Mouse (Mus musculus) limb, embryonic 12.5 days (tissue): Measurements from ENCODE around the gene Gm3752. TPM values are rescaled to one million over a fixed set of nuclear protein-coding genes. Genes with fewer than 3 reads are reported as not detected.
"Not testable (repeated sequence)": the region's sequence is repeated elsewhere in the genome, so short reads cannot be mapped to it uniquely, and the experiment has no call there.

Experiments
- ATAC-seq: fragments of 200-750 bp; cut with Nextera tagmentation; 2 replicates; pipeline ENCODE4 v1.8.0; 2017; ENCODE audit warnings: low read depth, moderate TSS enrichment; ENCODE audit not compliant: insufficient number of reproducible peaks, insufficient read depth, low FRiP score, low TSS enrichment
- H3K27ac ChIP-seq: fragments of 300-500 bp; sonication (generic); 2 replicates; pipeline ENCODE4 v1.5.1; 2016; ENCODE audit warnings: mild to moderate bottlenecking, moderate library complexity
- H3K27me3 ChIP-seq: fragments of 300-500 bp; sonication (generic); 2 replicates; pipeline ENCODE4 v1.6.1; 2016; ENCODE audit warnings: mild to moderate bottlenecking, moderate library complexity
- H3K36me3 ChIP-seq: fragments of 300-500 bp; sonication (generic); 2 replicates; pipeline ENCODE4 v1.6.1; 2016; ENCODE audit warnings: mild to moderate bottlenecking, moderate library complexity
- H3K4me1 ChIP-seq: fragments of 300-500 bp; sonication (generic); replicated peaks from 2 replicates; pipeline ENCODE4 v1.6.1; 2016
- H3K4me2 ChIP-seq: fragments of 300-500 bp; sonication (generic); 2 replicates; pipeline ENCODE4 v1.6.1; 2016; ENCODE audit warnings: mild to moderate bottlenecking, moderate library complexity
- H3K4me3 ChIP-seq: fragments of 300-500 bp; sonication (generic); replicated peaks from 2 replicates; pipeline ENCODE4 v1.5.1; 2016; ENCODE audit warnings: mild to moderate bottlenecking
- H3K9ac ChIP-seq: fragments of 300-500 bp; sonication (generic); replicated peaks from 2 replicates; pipeline ENCODE4 v1.6.1; 2016; ENCODE audit warnings: mild to moderate bottlenecking, moderate library complexity
- H3K9me3 ChIP-seq: fragments of 300-500 bp; sonication (generic); 2 replicates; pipeline ENCODE4 v1.6.1; 2016; ENCODE audit warnings: mild to moderate bottlenecking, moderate library complexity
- WGBS: fragments of 180-500 bp; shearing (Covaris S2); methylation state at CpG from one replicate; pipeline ENCODE4 v1.1.7; 2016; 5-methylcytosine and 5-hydroxymethylcytosine counted together
- polyA plus RNA-seq: library from polyadenylated mRNA; unstranded; fragments of >200 nt; fragmentation: Nextera tagmentation; extraction: Ambion mirVana; gene quantifications from 2 replicates; pipeline ENCODE4 v1.2.1, GENCODE M21; 2016

Gm3752 gene
- polyA plus RNA-seq: 0.59 and 1.4 TPM in 2 replicates

DNA sequence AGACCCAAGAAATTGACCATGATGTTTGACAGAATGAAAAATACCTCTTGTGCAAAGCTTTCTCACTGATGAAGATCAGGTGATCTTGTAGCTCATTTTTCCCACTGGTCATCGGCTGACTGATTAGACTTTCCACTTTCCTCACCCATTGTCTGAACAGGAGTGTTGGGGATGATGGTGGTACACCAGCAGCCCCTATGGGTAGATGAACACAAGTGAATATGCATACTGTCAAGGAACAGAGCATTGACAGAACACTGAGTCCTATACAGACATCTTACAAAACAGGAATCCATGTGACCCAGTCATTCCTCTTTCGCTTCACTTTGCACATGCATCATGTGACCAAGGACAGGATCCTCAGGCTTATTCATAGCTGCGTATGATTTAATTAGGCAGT lies at the start of gene Gm3752:
Gene Gm3752, minus strand, starts transcription at position 101 of the 400 bp plus-strand sequence.
- not testable (repeated sequence) for H3K4me1 ChIP-seq, H3K27me3 ChIP-seq, ATAC-seq, H3K4me2 ChIP-seq, H3K4me3 ChIP-seq, H3K9me3 ChIP-seq, H3K36me3 ChIP-seq, H3K27ac ChIP-seq, H3K9ac ChIP-seq
- WGBS: 75% methylated on average over 1 of the region's 3 CpGs

DNA sequence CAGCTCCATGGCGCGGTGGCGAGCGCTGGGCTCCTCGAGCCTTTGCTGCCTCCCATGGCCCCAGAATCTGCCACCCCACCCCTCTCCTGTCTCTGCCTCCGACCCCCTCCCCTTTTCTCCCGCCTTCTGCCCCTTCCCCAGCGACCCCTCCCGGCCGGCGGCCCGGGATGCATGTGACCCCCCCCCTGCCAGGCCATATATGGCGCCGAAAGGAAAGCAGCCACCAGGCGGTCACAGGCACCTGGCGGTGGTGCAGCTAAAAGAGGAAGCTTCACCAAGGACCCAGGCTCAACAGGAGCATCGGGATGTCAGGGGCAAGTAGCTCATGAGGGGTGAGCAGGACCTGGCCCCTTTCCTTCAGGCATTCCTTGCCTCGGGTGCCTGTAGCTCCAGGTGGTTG lies 5.2 kb upstream of the Gm3752 start:
- not testable (repeated sequence) for H3K9ac ChIP-seq, ATAC-seq, H3K27me3 ChIP-seq, H3K27ac ChIP-seq, H3K9me3 ChIP-seq, H3K4me1 ChIP-seq, H3K36me3 ChIP-seq
- WGBS: 3% methylated on average over 13 of the region's 18 CpGs
- Histone ChIP-seq H3K4me2 (peak overlapping the region; percentile 60), H3K4me3 (peak overlapping the region; percentile 41)

DNA sequence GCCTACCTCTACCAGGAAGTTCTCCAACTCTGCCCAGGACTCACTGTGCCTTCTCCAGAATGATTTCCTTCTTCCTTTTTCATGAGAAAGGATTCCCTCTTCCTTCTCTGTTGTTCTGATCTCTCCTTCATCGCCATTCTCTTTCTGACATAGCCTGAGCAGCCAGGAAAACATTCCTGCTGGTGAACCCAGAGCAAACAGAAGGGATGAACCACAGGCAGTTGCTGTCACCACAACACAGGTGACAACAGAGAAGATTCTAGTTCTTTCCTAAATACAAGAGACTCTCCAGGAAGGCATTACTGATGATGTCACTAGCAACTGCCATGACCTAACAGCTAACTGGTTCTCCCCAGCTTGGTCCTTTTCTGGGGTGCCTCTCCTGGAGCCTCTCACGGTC lies 32.7 kb downstream of the Gm3752 start, which contains the start of gene Gm3755:
Gene Gm3755, minus strand, starts transcription at position 101 of the 400 bp plus-strand sequence.
- WGBS: no CpG with 5 or more reads among the region's 2 CpGs
- H3K4me3 ChIP-seq, H3K36me3 ChIP-seq, H3K9me3 ChIP-seq, H3K4me1 ChIP-seq, H3K9ac ChIP-seq, H3K27me3 ChIP-seq, H3K27ac ChIP-seq, ATAC-seq, H3K4me2 ChIP-seq: not testable (repeated sequence)

- not testable (repeated sequence) for H3K4me2 ChIP-seq, H3K9me3 ChIP-seq, ATAC-seq, H3K4me3 ChIP-seq, H3K9ac ChIP-seq, H3K36me3 ChIP-seq, H3K27ac ChIP-seq, H3K27me3 ChIP-seq, H3K4me1 ChIP-seq
- WGBS: 79% methylated on average over 2 of the region's 2 CpGs
These were observed 61.1 kb downstream of the Gm3752 start for GRCm38 (mm10) chr14:7422496-7422895.

Other genes starting within 250 kb of the Gm3752 start
- not detected in 2 replicates for gene Gm3727, start 219.0 kb downstream of the Gm3752 start, polyA plus RNA-seq
- 1.0 and 1.3 TPM in 2 replicates for gene Gm3739, start 168.7 kb downstream of the Gm3752 start, polyA plus RNA-seq
- not detected in 2 replicates for gene Gm5797, start 151.4 kb downstream of the Gm3752 start, polyA plus RNA-seq
- gene Gm8374, start 118.6 kb downstream of the Gm3752 start, polyA plus RNA-seq: not detected in 2 replicates
- gene Gm3755, start 32.8 kb downstream of the Gm3752 start, polyA plus RNA-seq: not detected in 2 replicates
- gene Gm3558, start 84.8 kb upstream of the Gm3752 start, polyA plus RNA-seq: 0.35 and 0.49 TPM in 2 replicates
- not detected in 2 replicates for gene Gm10338, start 111.8 kb upstream of the Gm3752 start, polyA plus RNA-seq
- not detected in 2 replicates for gene Gm10128, start 160.2 kb upstream of the Gm3752 start, polyA plus RNA-seq